Mouse (Mus musculus): ENCODE results near the gene Plac1. TPM values are rescaled to one million over a fixed set of nuclear protein-coding genes. Genes with fewer than 3 reads are reported as not detected.

The Plac1 gene
- polyA plus RNA-seq, 1 experiment = not detected

DNA sequence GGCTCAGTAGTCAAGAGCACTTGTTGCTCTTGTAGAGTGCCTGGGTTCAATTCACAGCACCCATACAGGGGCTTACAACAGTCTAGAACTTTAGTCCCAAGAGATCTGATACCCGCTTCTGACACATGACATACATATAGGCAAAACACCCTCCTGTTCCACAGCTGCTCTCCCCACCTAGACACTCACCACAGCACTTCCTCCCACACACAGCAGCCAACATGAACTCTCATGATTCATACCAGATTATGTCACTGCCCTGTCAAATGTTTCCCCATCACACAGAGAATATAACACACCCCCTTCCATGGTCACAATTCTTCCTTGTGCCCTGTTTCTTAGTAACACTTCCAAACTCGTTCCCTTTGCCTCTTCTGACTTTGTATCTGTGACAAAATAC is 71.3 kb downstream of the Plac1 start:
- no peaks in the 10 kb centered on the region for H3K36me3 ChIP-seq (ENCODE audit: control insufficient read depth, insufficient read depth, low read length)
- TF ChIP-seq POLR2A (IDR thresholded peaks at IDR 0.05; ENCODE audit: low read depth, low read length) (no peak), CTCF (IDR thresholded peaks at IDR 0.05; ENCODE audit: extremely low read depth, insufficient read depth, insufficient read length, insufficient replicate concordance) (no peak)
- H3K27ac ChIP-seq (ENCODE audit: insufficient read depth, low read length) = no peak overlapping the region
- H3K4me3 ChIP-seq (ENCODE audit: extremely low read depth, insufficient read depth, insufficient read length) = no peak overlapping the region
- H3K27me3 ChIP-seq (ENCODE audit: control insufficient read depth, insufficient read depth, low read length) = no peaks in the 10 kb centered on the region
- DNase-seq (ENCODE audit: low read depth in 1 of 2, low spot score in 2 of 2) = no peak
- WGBS = 54% methylated on average over 2 of the region's 2 CpGs
- no peaks in the 10 kb centered on the region for H3K4me1 ChIP-seq (ENCODE audit: control insufficient read depth, insufficient read depth, insufficient read length)

DNA sequence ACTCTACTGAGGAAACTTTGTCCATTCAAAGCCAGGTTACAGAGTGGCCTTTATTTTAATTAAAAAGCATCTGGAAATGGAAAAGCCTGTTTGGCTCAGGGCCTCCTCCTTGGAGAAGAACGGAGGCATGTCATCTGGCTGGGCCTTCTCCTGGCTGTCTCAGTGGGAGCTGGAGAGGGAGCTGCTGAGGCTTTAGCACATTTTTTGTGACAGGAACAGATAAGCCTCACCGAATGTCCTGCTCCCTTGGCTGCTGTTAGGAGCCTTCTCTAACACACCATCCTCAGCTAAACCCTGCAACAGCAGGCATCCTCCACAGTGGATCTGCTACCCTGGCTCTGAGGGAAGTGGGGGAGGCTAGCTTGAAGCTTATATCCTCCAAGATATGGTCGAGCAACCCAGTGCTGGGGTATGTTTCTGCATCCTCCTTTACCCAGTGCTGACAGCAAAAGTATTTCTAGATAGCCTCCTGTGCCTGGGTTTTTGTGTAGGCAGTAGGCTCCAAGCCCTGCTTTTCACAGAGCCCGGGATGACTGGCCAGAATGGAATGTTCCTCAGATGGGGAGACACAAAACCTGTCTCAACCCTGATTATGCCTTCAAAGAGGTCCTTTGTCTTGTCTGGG is 72.9 kb downstream of the Plac1 start:
- no peaks in the 10 kb centered on the region for H3K36me3 ChIP-seq (ENCODE audit: control insufficient read depth, insufficient read depth, low read length)
- no peak for TF ChIP-seq POLR2A (IDR thresholded peaks at IDR 0.05; ENCODE audit: low read depth, low read length)
- no peak for TF ChIP-seq CTCF (IDR thresholded peaks at IDR 0.05; ENCODE audit: extremely low read depth, insufficient read depth, insufficient read length, insufficient replicate concordance)
- no peak overlapping the region for H3K27ac ChIP-seq (ENCODE audit: insufficient read depth, low read length)
- H3K27me3 ChIP-seq (ENCODE audit: control insufficient read depth, insufficient read depth, low read length) = no peaks in the 10 kb centered on the region
- DNase-seq (ENCODE audit: low read depth in 1 of 2, low spot score in 2 of 2) = no peak
- H3K4me1 ChIP-seq (ENCODE audit: control insufficient read depth, insufficient read depth, insufficient read length) = no peaks in the 10 kb centered on the region
- H3K4me3 ChIP-seq (ENCODE audit: extremely low read depth, insufficient read depth, insufficient read length) = no peak overlapping the region
- WGBS = 67% methylated on average over 4 of the region's 4 CpGs

- 72% methylated on average over 15 of the region's 15 CpGs for WGBS
- H3K36me3 ChIP-seq (ENCODE audit: control insufficient read depth, insufficient read depth, low read length) = no peaks in the 10 kb centered on the region
- no peak for TF ChIP-seq CTCF (IDR thresholded peaks at IDR 0.05; ENCODE audit: extremely low read depth, insufficient read depth, insufficient read length, insufficient replicate concordance)
- no peak for TF ChIP-seq POLR2A (IDR thresholded peaks at IDR 0.05; ENCODE audit: low read depth, low read length)
- no peak overlapping the region for H3K4me3 ChIP-seq (ENCODE audit: extremely low read depth, insufficient read depth, insufficient read length)
- no peaks in the 10 kb centered on the region for H3K27me3 ChIP-seq (ENCODE audit: control insufficient read depth, insufficient read depth, low read length)
- H3K4me1 ChIP-seq (ENCODE audit: control insufficient read depth, insufficient read depth, insufficient read length) = no peaks in the 10 kb centered on the region
- no peak for DNase-seq (ENCODE audit: low read depth in 1 of 2, low spot score in 2 of 2)
- H3K27ac ChIP-seq (ENCODE audit: insufficient read depth, low read length) = no peak overlapping the region
Observed at GRCm38 (mm10) chrX:53166251-53166900, 73.5 kb downstream of the Plac1 start.

- Histone ChIP-seq H3K4me3 (ENCODE audit: extremely low read depth, insufficient read depth, insufficient read length) (no peak overlapping the region), H3K27ac (ENCODE audit: insufficient read depth, low read length) (no peak overlapping the region), H3K4me1 (ENCODE audit: control insufficient read depth, insufficient read depth, insufficient read length) (no peaks in the 10 kb centered on the region), H3K27me3 (ENCODE audit: control insufficient read depth, insufficient read depth, low read length) (no peaks in the 10 kb centered on the region), H3K36me3 (ENCODE audit: control insufficient read depth, insufficient read depth, low read length) (no peaks in the 10 kb centered on the region)
- TF ChIP-seq CTCF (IDR thresholded peaks at IDR 0.05; ENCODE audit: extremely low read depth, insufficient read depth, insufficient read length, insufficient replicate concordance) (no peak), POLR2A (IDR thresholded peaks at IDR 0.05; ENCODE audit: low read depth, low read length) (no peak)
- DNase-seq (ENCODE audit: low read depth in 1 of 2, low spot score in 2 of 2) = no peak
- WGBS = 64% methylated on average over 4 of the region's 4 CpGs
Observed at GRCm38 (mm10) chrX:53162589-53162988, 77.3 kb downstream of the Plac1 start.

DNA sequence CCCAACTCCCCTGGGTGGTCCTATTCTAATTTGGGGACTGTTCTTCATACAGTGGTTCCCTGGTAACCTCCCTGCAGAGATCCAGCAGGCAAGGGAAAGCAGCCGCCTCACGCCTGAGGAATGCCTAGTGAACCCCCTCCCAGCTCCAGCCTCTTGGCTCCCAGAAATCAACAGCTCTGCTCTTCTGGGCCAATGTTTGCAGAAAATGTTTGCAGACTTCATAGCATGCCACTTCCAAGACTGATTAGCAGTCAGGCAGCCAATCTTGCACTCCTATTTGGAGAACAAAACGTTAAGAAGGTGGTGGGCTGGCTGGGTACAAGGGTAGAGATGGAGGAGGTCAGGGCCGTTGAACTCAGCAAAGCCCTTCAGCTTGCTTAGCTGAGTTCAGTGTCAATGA is 78.3 kb downstream of the Plac1 start:
- H3K36me3 ChIP-seq (ENCODE audit: control insufficient read depth, insufficient read depth, low read length) = no peaks in the 10 kb centered on the region
- 84% methylated on average over 4 of the region's 4 CpGs for WGBS
- no peaks in the 10 kb centered on the region for H3K4me1 ChIP-seq (ENCODE audit: control insufficient read depth, insufficient read depth, insufficient read length)
- H3K4me3 ChIP-seq (ENCODE audit: extremely low read depth, insufficient read depth, insufficient read length) = no peak overlapping the region
- H3K27ac ChIP-seq (ENCODE audit: insufficient read depth, low read length) = no peak overlapping the region
- no peaks in the 10 kb centered on the region for H3K27me3 ChIP-seq (ENCODE audit: control insufficient read depth, insufficient read depth, low read length)
- no peak for DNase-seq (ENCODE audit: low read depth in 1 of 2, low spot score in 2 of 2)
- no peak for TF ChIP-seq CTCF (IDR thresholded peaks at IDR 0.05; ENCODE audit: extremely low read depth, insufficient read depth, insufficient read length, insufficient replicate concordance)
- TF ChIP-seq POLR2A (IDR thresholded peaks at IDR 0.05; ENCODE audit: low read depth, low read length) = no peak

GRCm38 (mm10) chrX:53161115-53161514 is 78.8 kb downstream of the Plac1 start:
- Histone ChIP-seq H3K27me3 (ENCODE audit: control insufficient read depth, insufficient read depth, low read length) (no peaks in the 10 kb centered on the region), H3K4me3 (ENCODE audit: extremely low read depth, insufficient read depth, insufficient read length) (no peak overlapping the region), H3K36me3 (ENCODE audit: control insufficient read depth, insufficient read depth, low read length) (no peaks in the 10 kb centered on the region), H3K4me1 (ENCODE audit: control insufficient read depth, insufficient read depth, insufficient read length) (no peaks in the 10 kb centered on the region), H3K27ac (ENCODE audit: insufficient read depth, low read length) (no peak overlapping the region)
- TF ChIP-seq CTCF (IDR thresholded peaks at IDR 0.05; ENCODE audit: extremely low read depth, insufficient read depth, insufficient read length, insufficient replicate concordance) = no peak
- no peak for TF ChIP-seq POLR2A (IDR thresholded peaks at IDR 0.05; ENCODE audit: low read depth, low read length)
- 66% methylated on average over 5 of the region's 5 CpGs for WGBS
- DNase-seq (ENCODE audit: low read depth in 1 of 2, low spot score in 2 of 2) = no peak

- WGBS = 81% methylated on average over 2 of the region's 2 CpGs
- Histone ChIP-seq H3K4me1 (ENCODE audit: control insufficient read depth, insufficient read depth, insufficient read length) (no peaks in the 10 kb centered on the region), H3K4me3 (ENCODE audit: extremely low read depth, insufficient read depth, insufficient read length) (no peak overlapping the region), H3K36me3 (ENCODE audit: control insufficient read depth, insufficient read depth, low read length) (no peaks in the 10 kb centered on the region), H3K27ac (ENCODE audit: insufficient read depth, low read length) (no peak overlapping the region), H3K27me3 (ENCODE audit: control insufficient read depth, insufficient read depth, low read length) (no peaks in the 10 kb centered on the region)
- no peak for DNase-seq (ENCODE audit: low read depth in 1 of 2, low spot score in 2 of 2)
- no peak for TF ChIP-seq POLR2A (IDR thresholded peaks at IDR 0.05; ENCODE audit: low read depth, low read length)
- TF ChIP-seq CTCF (IDR thresholded peaks at IDR 0.05; ENCODE audit: extremely low read depth, insufficient read depth, insufficient read length, insufficient replicate concordance) = no peak
Observed at GRCm38 (mm10) chrX:53148039-53148438, 91.9 kb downstream of the Plac1 start.

Measured in spleen, adult 2 months (tissue).